ENCODE assay signal across 9 mouse cellular contexts in genomic region chr8:11010398-11010797, GRCm38 (mm10). TPM values are rescaled to one million over a fixed set of nuclear protein-coding genes. Genes with fewer than 3 reads are reported as not detected.
DNase-seq lines count a peak whose midpoint lies in the region; ATAC-seq and TF ChIP-seq lines count a peak whose summit lies in the region.
"Had no signal": no experiment of that assay in that cellular context is flagged by ENCODE, and none has a peak within 500 bp of the region (broad histone marks: within the 10 kb centered on the region; RNA-seq: fewer than 3 reads in every experiment).

No protein-coding gene starts in this region.

- 45% methylated on average over 11 of the region's 11 CpGs for WGBS in lung, embryonic 16.5 days
- 31% methylated on average over 11 of the region's 11 CpGs for WGBS in intestine, postnatal 0 days
- 37% methylated on average over 11 of the region's 11 CpGs for WGBS in neural tube, embryonic 14.5 days

- peak; percentile 50 for DNase-seq in cerebellum, adult 9-11 months
- DNase-seq in lung, adult 18-20 months, result no peak
- DNase-seq in kidney, postnatal 25 days, result no peak

- no peak for TF ChIP-seq CTCF in intestine, postnatal 0 days (IDR thresholded peaks at IDR 0.05; ENCODE audit: low read depth)

- no peaks in the 10 kb centered on the region for H3K9me3 ChIP-seq in lung, embryonic 16.5 days (ENCODE audit: control insufficient read depth, low read length)
- no peaks in the 10 kb centered on the region for H3K9me3 ChIP-seq in intestine, postnatal 0 days (ENCODE audit: control insufficient read depth)
- H3K9me3 ChIP-seq in neural tube, embryonic 14.5 days (ENCODE audit: control insufficient read depth, low read length), result no peaks in the 10 kb centered on the region

- H3K4me2 ChIP-seq in lung, embryonic 16.5 days (ENCODE audit: low read depth, low read length), result peak overlapping the region; percentile 88; the same call in 1 of the 2 replicates
- peak overlapping the region; percentile 96 for H3K4me2 ChIP-seq in intestine, postnatal 0 days (replicated peaks; ENCODE audit: low read depth)
- H3K4me2 ChIP-seq in neural tube, embryonic 14.5 days (ENCODE audit: low read depth, low read length), result peak overlapping the region; percentile 89

- H3K36me3 ChIP-seq in lung, embryonic 16.5 days (ENCODE audit: control insufficient read depth, insufficient read depth, low read length), result no peaks in the 10 kb centered on the region
- peaks cover 13% of the 10 kb centered on the region; the same call in 1 of the 2 replicates for H3K36me3 ChIP-seq in intestine, postnatal 0 days (ENCODE audit: control insufficient read depth, insufficient read depth)
- no peaks in the 10 kb centered on the region for H3K36me3 ChIP-seq in neural tube, embryonic 14.5 days (ENCODE audit: control insufficient read depth, insufficient read depth, low read length)

- no peak for ATAC-seq in cerebellum, adult (ENCODE audit: insufficient number of reproducible peaks, low FRiP score, low TSS enrichment)
- no peak for ATAC-seq in lung, embryonic 16.5 days (ENCODE audit: low read depth)
- ATAC-seq in intestine, postnatal 0 days, result no peak
- no peak for ATAC-seq in neural tube, embryonic 14.5 days (ENCODE audit: low read depth)
- no peak for ATAC-seq in megakaryocyte-erythroid progenitor cell, adult 5-6 weeks (replicated peaks; ENCODE audit: low FRiP score, low TSS enrichment, poor library complexity, severe bottlenecking)
- ATAC-seq: lung, postnatal 0 days had no signal

- no peak overlapping the region for H3K4me3 ChIP-seq in lung, embryonic 16.5 days (ENCODE audit: low read length)
- no peak overlapping the region for H3K4me3 ChIP-seq in intestine, postnatal 0 days (ENCODE audit: low read depth, low read length)
- H3K4me3 ChIP-seq in neural tube, embryonic 14.5 days (ENCODE audit: low read depth, low read length), result no peak overlapping the region

- H3K27me3 ChIP-seq in lung, embryonic 16.5 days (ENCODE audit: control insufficient read depth, insufficient read depth, low read depth, low read length), result peaks cover 2% of the 10 kb centered on the region; the same call in 1 of the 2 replicates
- H3K27me3 ChIP-seq in intestine, postnatal 0 days (replicated peaks; ENCODE audit: control insufficient read depth, insufficient read depth, low read length), result no peaks in the 10 kb centered on the region
- H3K27me3 ChIP-seq in neural tube, embryonic 14.5 days (ENCODE audit: control insufficient read depth, insufficient read depth, low read length), result no peaks in the 10 kb centered on the region

- H3K4me1 ChIP-seq in lung, embryonic 16.5 days (replicated peaks; ENCODE audit: control insufficient read depth, insufficient read depth, low read length), result peaks cover 24% of the 10 kb centered on the region
- peaks cover 7% of the 10 kb centered on the region; the same call in 1 of the 2 replicates for H3K4me1 ChIP-seq in intestine, postnatal 0 days (replicated peaks; ENCODE audit: control insufficient read depth, insufficient read depth, low read length)
- peaks cover 26% of the 10 kb centered on the region for H3K4me1 ChIP-seq in neural tube, embryonic 14.5 days (ENCODE audit: control insufficient read depth, insufficient read depth, low read length)

- no peak overlapping the region for H3K9ac ChIP-seq in lung, embryonic 16.5 days (ENCODE audit: low read length)
- no peak overlapping the region for H3K9ac ChIP-seq in intestine, postnatal 0 days (ENCODE audit: low read depth, low read length)
- no peak overlapping the region for H3K9ac ChIP-seq in neural tube, embryonic 14.5 days (replicated peaks; ENCODE audit: low read depth, low read length)

- H3K27ac ChIP-seq in lung, embryonic 16.5 days (ENCODE audit: low read length), result no peak overlapping the region
- peak overlapping the region; percentile 98 for H3K27ac ChIP-seq in intestine, postnatal 0 days (ENCODE audit: low read depth, low read length)
- H3K27ac ChIP-seq in neural tube, embryonic 14.5 days (ENCODE audit: low read depth, low read length), result peak overlapping the region; percentile 99; the same call in 1 of the 2 replicates

RNA-seq across cellular contexts. Expression of gene Irs2, which starts 2.1 kb away (rescaled TPM):
- 2.8 and 2.9 TPM in 2 replicates for polyA plus RNA-seq in lung, embryonic 16.5 days (2015; fragmentation: Nextera tagmentation; extraction: Ambion mirVana)
- 6.0 and 7.7 TPM in 2 replicates for polyA plus RNA-seq in intestine, postnatal 0 days (2015; fragmentation: Nextera tagmentation; extraction: Ambion mirVana)
- 5.6 and 6.1 TPM in 2 replicates for polyA plus RNA-seq in neural tube, embryonic 14.5 days (2014; fragmentation: Nextera tagmentation; extraction: Ambion mirVana)
- total RNA-seq in megakaryocyte-erythroid progenitor cell, adult 5-6 weeks (2014; fragmentation: Nextera tagmentation), result 11.8 and 12.7 TPM in 2 replicates
- 4.3 and 6.5 TPM in 2 replicates for total RNA-seq in megakaryocyte-erythroid progenitor cell, adult 5-6 weeks (2017)
